Mouse (Mus musculus): ENCODE measurements around the gene Fhl4.

Gene Fhl4

DNA sequence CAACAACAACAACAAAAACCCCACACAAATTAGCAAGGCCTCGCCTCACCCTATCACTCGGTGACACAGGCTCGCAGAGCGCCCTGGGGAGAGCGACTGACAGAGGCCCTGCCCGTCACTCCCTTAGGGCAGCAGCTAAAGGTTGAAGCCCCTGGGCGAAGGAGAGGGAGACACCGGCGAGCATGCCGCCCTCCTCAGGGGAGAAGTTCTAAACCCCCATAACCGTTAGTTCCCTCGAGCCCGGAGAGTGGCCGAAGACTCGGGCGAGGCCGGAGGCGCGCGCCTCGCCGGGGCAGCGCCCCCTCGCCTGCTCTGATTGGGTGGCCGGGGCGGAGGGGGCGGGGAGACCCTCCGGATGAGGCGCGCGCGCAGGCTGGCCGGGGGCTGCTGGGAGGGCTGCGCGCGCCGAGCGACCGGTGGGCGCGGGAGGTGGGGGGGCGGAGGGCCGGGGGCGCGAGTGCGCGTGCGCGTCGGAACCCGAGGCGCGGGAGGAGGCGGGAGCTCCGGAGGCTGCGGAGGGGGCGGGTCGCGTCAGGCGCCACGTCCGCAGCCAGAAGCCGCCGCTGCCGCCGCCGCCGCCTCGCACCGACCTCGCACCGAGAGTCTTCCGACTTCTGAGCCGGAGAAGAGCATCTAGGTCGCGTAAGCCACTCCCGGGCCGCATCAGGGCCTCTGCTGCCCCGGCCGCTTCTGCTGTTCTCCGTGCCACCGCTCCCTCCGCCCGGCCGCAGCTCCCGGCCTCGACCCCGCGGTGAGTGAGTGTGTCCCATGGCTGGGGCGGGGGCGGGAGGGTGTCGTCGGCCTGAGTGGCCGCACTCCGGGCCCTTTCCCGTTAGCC lies at the start of gene Fhl4, which contains the start of gene Tmem263:
TSS of gene Fhl4 (minus strand) at position 249 of the 838 bp plus-strand sequence.
TSS of gene Tmem263 (plus strand) at position 381 of the 838 bp plus-strand sequence.
- peak; percentile 84 for DNase-seq (ENCODE audit: low read depth, low spot score)

- DNase-seq (ENCODE audit: low read depth, low spot score), result no peak
Observed at GRCm38 (mm10) chr10:85149226-85149625, 46.9 kb upstream of the Fhl4 start.

GRCm38 (mm10) chr10:85146282-85146681 lies 44.0 kb upstream of the Fhl4 start:
- no peak for DNase-seq (ENCODE audit: low read depth, low spot score)

DNA sequence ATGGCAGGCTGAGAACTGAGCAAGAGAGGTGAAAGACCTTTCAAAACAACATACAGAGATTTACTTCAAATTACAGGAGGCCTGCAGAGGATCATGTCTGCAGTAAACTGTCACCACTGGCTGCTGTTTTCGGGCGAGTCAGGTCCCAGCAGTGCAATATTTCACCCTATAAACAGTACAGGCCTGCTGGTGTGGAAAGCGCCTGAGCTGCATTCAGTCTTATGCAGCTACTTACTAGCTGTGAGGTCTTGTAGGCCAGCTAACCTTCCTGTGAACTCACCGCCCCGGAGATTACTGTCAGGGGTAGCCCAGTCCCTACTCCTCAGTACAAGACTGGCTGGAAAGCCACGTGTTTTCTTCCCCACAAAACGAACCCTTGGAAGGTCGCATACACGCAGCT lies 39.2 kb upstream of the Fhl4 start:
- DNase-seq (ENCODE audit: low read depth, low spot score), result no peak

- no peak for DNase-seq (ENCODE audit: low read depth, low spot score)
Observed at GRCm38 (mm10) chr10:85136573-85136972, 34.3 kb upstream of the Fhl4 start.

- DNase-seq (ENCODE audit: low read depth, low spot score), result no peak
Observed at GRCm38 (mm10) chr10:85128453-85128852, 26.2 kb upstream of the Fhl4 start.

DNA sequence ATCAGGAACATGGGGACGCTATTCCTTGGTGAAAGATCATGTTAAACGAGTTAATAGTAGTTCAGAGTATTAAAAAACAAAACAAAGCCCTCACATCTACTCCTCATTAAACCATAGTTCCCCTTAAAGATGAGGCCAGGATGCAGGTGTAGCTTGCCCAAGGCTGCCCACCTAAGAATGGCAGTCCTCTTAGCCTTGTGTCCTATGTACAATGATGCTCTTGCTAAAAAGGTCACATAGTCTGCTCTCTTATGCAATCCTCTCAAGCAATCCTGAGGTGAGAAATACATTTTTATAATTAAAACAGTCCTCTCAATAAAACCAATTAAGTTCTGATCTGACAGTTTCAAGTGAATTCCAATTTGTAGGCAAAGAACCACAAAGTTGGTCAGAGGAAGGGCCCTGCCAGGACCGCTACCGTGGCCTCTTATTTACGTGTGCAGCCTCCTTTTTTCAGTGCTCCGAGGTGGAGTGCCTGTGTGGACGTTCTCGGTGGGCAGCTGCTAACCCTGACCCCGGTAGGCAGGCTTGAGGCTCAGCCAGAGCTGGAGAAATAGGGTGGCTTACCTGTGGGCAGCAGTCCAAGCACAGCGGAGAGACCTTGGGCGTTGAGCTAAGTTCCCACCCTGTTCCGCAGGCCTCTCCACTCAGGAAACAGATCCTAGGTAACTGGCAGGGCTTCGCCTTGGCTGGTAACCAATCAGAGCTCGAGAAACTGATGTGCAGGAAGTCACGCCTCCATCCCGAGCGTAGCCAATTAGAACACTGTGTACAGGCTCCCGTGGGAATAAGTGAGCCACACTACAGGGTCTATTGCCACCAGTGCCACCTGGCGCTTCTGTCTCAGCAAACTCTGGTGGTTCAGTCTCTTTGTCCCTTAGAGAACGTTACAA lies 25.3 kb upstream of the Fhl4 start, which contains the start of gene Mterf2:
TSS of gene Mterf2 (minus strand) at position 633 of the 893 bp plus-strand sequence.
- peak; percentile 97 for DNase-seq (ENCODE audit: low read depth, low spot score)

GRCm38 (mm10) chr10:85125184-85125583 lies 22.9 kb upstream of the Fhl4 start:
- DNase-seq (ENCODE audit: low read depth, low spot score), result no peak

GRCm38 (mm10) chr10:85114409-85114808 lies 12.1 kb upstream of the Fhl4 start:
- DNase-seq (ENCODE audit: low read depth, low spot score), result no peak

DNA sequence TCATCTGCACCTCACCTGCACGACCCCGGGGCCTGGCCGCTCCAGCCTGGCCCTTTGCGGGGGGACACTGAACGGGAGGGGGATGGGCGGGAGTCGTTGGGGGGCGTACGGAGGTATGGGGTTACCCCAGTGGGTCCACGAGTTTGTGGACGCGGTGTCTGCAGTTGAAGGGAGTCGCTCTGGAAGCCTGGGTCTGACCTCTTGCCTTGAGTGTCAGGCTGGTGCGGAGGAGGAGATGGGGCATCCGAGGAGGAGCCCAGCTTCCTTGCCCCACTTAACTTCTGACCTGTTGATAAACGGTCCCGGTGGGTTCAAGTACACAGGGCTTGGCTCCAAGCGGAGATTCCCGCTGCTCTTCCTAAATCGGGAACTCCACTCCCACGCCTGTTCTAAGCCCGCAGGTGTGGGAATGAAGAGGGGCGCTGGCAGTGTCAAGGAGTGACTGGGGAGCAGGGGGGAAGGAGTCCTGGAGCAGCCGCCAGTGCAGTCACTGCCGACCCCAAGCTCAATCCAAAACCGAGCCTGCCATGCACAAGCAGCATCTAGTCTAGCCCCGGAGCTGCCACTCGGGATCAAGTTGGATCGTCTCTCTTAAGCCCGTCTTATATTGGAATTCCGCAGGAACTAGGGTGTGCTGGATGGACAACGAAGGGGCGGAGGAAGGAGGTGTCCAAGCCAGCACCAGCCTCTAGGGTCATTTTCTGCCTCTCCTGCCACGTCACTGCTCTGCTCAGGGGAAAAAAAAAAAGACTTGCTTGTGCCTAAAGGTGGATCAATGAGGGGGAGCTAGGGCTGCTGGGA lies 990 bp upstream of the Fhl4 start:
- DNase-seq (ENCODE audit: low read depth, low spot score), result no peak

- no peak for DNase-seq (ENCODE audit: low read depth, low spot score)
Observed at GRCm38 (mm10) chr10:85101841-85102240, 454 bp downstream of the Fhl4 start.

DNA sequence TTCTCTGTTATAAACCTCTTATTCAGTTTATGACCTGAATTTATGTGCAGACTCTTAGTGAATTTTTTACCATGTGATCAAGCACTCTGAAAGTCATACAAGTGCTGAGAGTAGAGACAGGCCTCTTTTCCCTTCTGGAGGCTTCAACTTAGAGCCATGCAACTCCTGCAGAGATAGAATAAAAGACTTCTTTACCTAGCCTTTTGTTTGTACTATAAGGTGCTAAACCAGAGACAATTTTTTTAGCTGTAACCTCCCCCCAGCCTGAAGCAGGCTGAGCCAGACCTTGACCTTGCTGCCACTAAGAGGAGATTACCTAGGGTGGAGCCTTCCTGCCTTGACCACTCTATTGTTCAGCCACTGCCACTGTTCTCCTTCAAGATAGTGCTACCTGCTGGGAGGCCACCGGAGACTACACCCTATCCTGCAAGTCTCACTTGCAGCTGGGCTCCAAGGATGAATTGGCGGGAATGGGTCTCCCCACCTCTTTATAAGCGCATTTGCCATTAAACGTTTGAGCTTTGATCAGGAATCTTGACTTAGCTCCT lies 30.6 kb downstream of the Fhl4 start:
- DNase-seq (ENCODE audit: low read depth, low spot score), result no peak

GRCm38 (mm10) chr10:85054876-85055275 lies 47.4 kb downstream of the Fhl4 start:
- DNase-seq (ENCODE audit: low read depth, low spot score), result no peak

- DNase-seq (ENCODE audit: low read depth, low spot score), result no peak
Observed at GRCm38 (mm10) chr10:85052451-85052850, 49.8 kb downstream of the Fhl4 start.

- no peak for DNase-seq (ENCODE audit: low read depth, low spot score)
Observed at GRCm38 (mm10) chr10:85050668-85051208, 51.6 kb downstream of the Fhl4 start.

DNA sequence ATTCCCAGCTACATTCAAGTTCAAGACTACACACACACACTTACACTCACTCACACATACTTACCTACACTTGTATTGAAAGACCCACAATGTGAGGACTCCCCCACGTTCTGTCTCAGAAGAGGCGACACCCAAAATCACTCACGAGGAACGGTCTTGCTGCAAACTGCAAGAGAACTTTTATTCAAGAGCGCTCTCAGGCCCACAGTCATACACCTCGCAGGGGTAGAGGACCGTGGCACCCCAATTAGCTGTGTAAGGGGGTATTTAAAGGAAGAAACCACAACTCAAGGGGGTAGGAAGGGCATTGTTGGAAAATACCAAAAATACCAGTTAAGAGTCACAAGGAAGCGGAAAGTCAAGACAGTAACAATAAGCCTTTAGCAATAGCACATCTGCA lies 54.3 kb downstream of the Fhl4 start:
- no peak for DNase-seq (ENCODE audit: low read depth, low spot score)

DNA sequence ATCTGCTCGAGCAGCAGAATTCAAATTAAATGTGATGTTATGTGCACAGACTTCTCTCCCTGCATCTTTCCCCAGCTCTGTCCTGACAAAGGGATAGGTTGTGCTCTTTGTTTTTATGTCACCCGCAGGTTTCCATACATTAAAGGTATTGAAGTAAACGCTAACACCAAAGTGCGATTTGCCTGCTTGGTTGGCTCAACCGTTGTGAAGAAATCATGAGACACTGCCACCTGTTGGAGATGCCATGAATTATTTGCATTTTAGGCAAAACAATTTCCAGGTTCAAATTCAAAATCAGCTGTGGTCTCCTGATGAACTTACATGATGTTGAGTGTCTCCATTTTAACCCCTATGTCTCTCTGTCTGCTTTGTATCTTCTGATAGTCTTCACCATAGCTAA lies 55.7 kb downstream of the Fhl4 start:
- DNase-seq (ENCODE audit: low read depth, low spot score), result no peak
